Mouse (Mus musculus) cerebellum, adult (tissue): ENCODE data around the gene Ubiad1.

ENCODE experiments used
- ATAC-seq: cut with Nextera tagmentation; 2 replicates; pipeline ENCODE4 v1.9.2; 2017; ENCODE audit warnings: mild to moderate bottlenecking, moderate library complexity, mixed read lengths; ENCODE audit not compliant: insufficient number of reproducible peaks, low FRiP score, low TSS enrichment

The Ubiad1 gene

GRCm38 (mm10) chr4:148444250-148444967, at the start of gene Ubiad1:
Ubiad1 (minus strand) TSS chr4:148444771.
- no peak for ATAC-seq

- ATAC-seq, result no peak
These were observed 46.9 kb upstream of the Ubiad1 start for GRCm38 (mm10) chr4:148491448-148491847.

GRCm38 (mm10) chr4:148490502-148490901, 45.9 kb upstream of the Ubiad1 start:
- ATAC-seq, result no peak

- no peak for ATAC-seq
These were observed 43.3 kb upstream of the Ubiad1 start for GRCm38 (mm10) chr4:148487841-148488240.

GRCm38 (mm10) chr4:148484511-148484910, 39.9 kb upstream of the Ubiad1 start:
- ATAC-seq, result no peak

GRCm38 (mm10) chr4:148481557-148482168, 37.1 kb upstream of the Ubiad1 start:
- ATAC-seq, result no peak

GRCm38 (mm10) chr4:148480245-148480644, 35.7 kb upstream of the Ubiad1 start:
- ATAC-seq, result no peak

- no peak for ATAC-seq
These were observed 28.9 kb upstream of the Ubiad1 start for GRCm38 (mm10) chr4:148473496-148473895.

- no peak for ATAC-seq
These were observed 28.0 kb upstream of the Ubiad1 start for GRCm38 (mm10) chr4:148472436-148473174.

- no peak for ATAC-seq
These were observed 26.8 kb upstream of the Ubiad1 start for GRCm38 (mm10) chr4:148471363-148471806.

GRCm38 (mm10) chr4:148469487-148470252, 25.1 kb upstream of the Ubiad1 start:
- no peak for ATAC-seq

GRCm38 (mm10) chr4:148468396-148468795, 23.8 kb upstream of the Ubiad1 start:
- ATAC-seq, result no peak

- ATAC-seq, result no peak
These were observed 22.0 kb upstream of the Ubiad1 start for GRCm38 (mm10) chr4:148466511-148467079.

- ATAC-seq, result no peak
These were observed 20.3 kb upstream of the Ubiad1 start for GRCm38 (mm10) chr4:148464869-148465268.

- ATAC-seq, result no peak
These were observed 19.7 kb upstream of the Ubiad1 start for GRCm38 (mm10) chr4:148464301-148464700.

- ATAC-seq, result 0 out of 2 replicates have a peak, but pooled peaks have one; percentile 66
These were observed 18.8 kb upstream of the Ubiad1 start for GRCm38 (mm10) chr4:148463208-148463960.

GRCm38 (mm10) chr4:148462717-148463116, 18.1 kb upstream of the Ubiad1 start:
- ATAC-seq, result no peak

GRCm38 (mm10) chr4:148461772-148462171, 17.2 kb upstream of the Ubiad1 start:
- ATAC-seq, result no peak

- ATAC-seq, result no peak
These were observed 16.2 kb upstream of the Ubiad1 start for GRCm38 (mm10) chr4:148460656-148461284.
